Mouse (Mus musculus) E14TG2a.4 (cell line): ENCODE results near the gene Hoxc13.

Experiments
- CTCF ChIP-seq: conservative IDR thresholded peaks from 2 replicates; pipeline ENCODE4 v1.5.1; 2014; ENCODE audit warnings: low read length
- NANOG ChIP-seq: IDR thresholded peaks from 2 replicates; pipeline ENCODE4 v1.6.1; 2014; ENCODE audit warnings: borderline replicate concordance, low read length, mixed read lengths
- POU5F1 ChIP-seq: IDR thresholded peaks from 2 replicates; pipeline ENCODE4 v1.6.1; 2014; ENCODE audit warnings: low read length, borderline replicate concordance

- TF ChIP-seq POU5F1 (no peak), CTCF (no peak), NANOG (no peak)
Measured at GRCm38 (mm10) chr15:102918611-102919265, 2.2 kb upstream of the Hoxc13 start.
